Mouse (Mus musculus) midbrain, embryonic 16.5 days (tissue): Measurements from ENCODE around the gene Peg3. TPM values are rescaled to one million over a fixed set of nuclear protein-coding genes. Genes with fewer than 3 reads are reported as not detected.

Source experiments
- ATAC-seq: fragments of 200-750 bp; cut with Nextera tagmentation; 2 replicates; pipeline ENCODE4 v1.8.0; 2017; ENCODE audit warnings: moderate TSS enrichment
- H3K27ac ChIP-seq: fragments of 300-500 bp; sonication (generic); 2 replicates; pipeline ENCODE4 v1.5.1; 2014; ENCODE audit warnings: mild to moderate bottlenecking, low read length, mixed read lengths
- H3K27me3 ChIP-seq: fragments of 300-500 bp; sonication (generic); 2 replicates; pipeline ENCODE4 v1.6.1; 2014; ENCODE audit warnings: low read depth, low read length, mixed read lengths; ENCODE audit not compliant: control insufficient read depth, insufficient read depth
- H3K36me3 ChIP-seq: fragments of 300-500 bp; sonication (generic); 2 replicates; pipeline ENCODE4 v1.6.1; 2014; ENCODE audit warnings: mild to moderate bottlenecking, low read length, moderate library complexity, mixed read lengths; ENCODE audit not compliant: control insufficient read depth, insufficient read depth
- H3K4me1 ChIP-seq: fragments of 300-500 bp; sonication (generic); 2 replicates; pipeline ENCODE4 v1.6.1; 2014; ENCODE audit warnings: mild to moderate bottlenecking, low read length, mixed read lengths; ENCODE audit not compliant: control insufficient read depth, insufficient read depth
- H3K4me2 ChIP-seq: fragments of 300-500 bp; sonication (generic); 2 replicates; pipeline ENCODE4 v1.6.1; 2014; ENCODE audit warnings: mild to moderate bottlenecking, low read length, mixed read lengths
- H3K4me3 ChIP-seq: fragments of 300-500 bp; sonication (generic); 2 replicates; pipeline ENCODE4 v1.5.1; 2014; ENCODE audit warnings: low read depth, mild to moderate bottlenecking, low read length, moderate library complexity, mixed read lengths
- H3K9ac ChIP-seq: fragments of 300-500 bp; sonication (generic); 2 replicates; pipeline ENCODE4 v1.6.1; 2014; ENCODE audit warnings: low read depth, low read length, mixed read lengths
- H3K9me3 ChIP-seq: fragments of 300-500 bp; sonication (generic); replicated peaks from 2 replicates; pipeline ENCODE4 v1.6.1; 2014; ENCODE audit warnings: mild to moderate bottlenecking, low read length, mixed read lengths; ENCODE audit not compliant: control insufficient read depth, poor library complexity, severe bottlenecking
- WGBS: fragments of 180-500 bp; shearing (Covaris S2); extraction: QIAGEN DNeasy Blood & Tissue Kit; methylation state at CpG from one replicate; pipeline ENCODE4 v1.1.7; 2014; 5-methylcytosine and 5-hydroxymethylcytosine counted together
- polyA plus RNA-seq: library from polyadenylated mRNA; unstranded; fragments of >200 nt; fragmentation: Nextera tagmentation; extraction: Ambion mirVana; gene quantifications from 2 replicates; pipeline ENCODE4 v1.2.1, GENCODE M21; 2015

Gene Peg3
- polyA plus RNA-seq, 1 experiment from 2014 or later, result 103 TPM

DNA sequence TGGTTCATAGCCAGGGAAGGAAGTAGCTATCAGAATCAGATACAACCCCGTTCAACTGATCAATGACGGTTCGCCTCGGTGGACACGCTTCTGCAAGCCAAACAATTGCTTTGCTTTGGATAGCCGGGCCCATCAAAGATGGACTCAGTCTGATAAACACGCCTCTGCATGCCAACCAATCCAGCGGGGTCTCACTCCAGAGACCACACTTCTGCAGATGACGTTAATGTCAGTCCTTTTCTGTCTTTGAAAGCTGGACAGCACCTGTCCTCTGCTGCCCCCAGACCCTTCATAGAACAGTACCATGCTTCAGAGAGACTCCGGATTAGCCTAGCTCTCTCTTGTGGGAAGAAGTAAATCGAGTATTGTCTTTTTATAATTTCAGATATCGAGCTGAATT is 29.5 kb upstream of the Peg3 start:
- H3K27ac ChIP-seq, result no peak overlapping the region
- H3K4me3 ChIP-seq, result no peak overlapping the region
- H3K9ac ChIP-seq, result no peak overlapping the region
- H3K4me2 ChIP-seq, result no peak overlapping the region
- H3K27me3 ChIP-seq, result no peaks in the 10 kb centered on the region
- H3K4me1 ChIP-seq, result no peaks in the 10 kb centered on the region
- no peaks in the 10 kb centered on the region for H3K9me3 ChIP-seq
- H3K36me3 ChIP-seq, result no peaks in the 10 kb centered on the region
- 64% methylated on average over 12 of the region's 12 CpGs for WGBS
- ATAC-seq, result no peak; the same call in 1 of the 2 replicates

DNA sequence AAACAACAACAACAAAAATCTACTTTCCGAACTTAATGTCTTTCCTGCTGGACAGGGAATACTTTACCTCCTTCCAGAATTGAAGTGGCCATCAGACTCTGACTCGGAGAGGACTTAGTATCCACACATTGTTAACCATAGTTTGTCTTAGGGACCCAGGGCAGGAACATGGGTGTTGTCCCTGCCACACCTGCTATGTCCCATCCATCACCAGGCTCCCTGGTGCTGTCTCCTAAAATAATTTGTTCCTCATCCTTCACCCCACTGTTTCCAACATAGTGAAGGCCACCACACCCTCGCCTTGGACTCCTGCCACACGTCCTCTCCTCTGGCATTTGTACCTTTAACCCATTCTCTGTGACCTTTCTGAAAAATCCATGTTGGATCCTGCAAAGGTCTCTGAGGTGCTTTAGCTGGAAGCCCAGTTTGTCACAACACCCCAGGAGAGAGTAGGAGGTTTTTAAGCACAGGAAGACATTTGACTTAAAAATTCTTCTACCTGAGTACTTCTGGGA is 26.6 kb upstream of the Peg3 start:
- ATAC-seq, result no peak
- Histone ChIP-seq H3K27me3 (no peaks in the 10 kb centered on the region), H3K4me1 (peaks cover 17% of the 10 kb centered on the region), H3K9ac (no peak overlapping the region), H3K4me2 (no peak overlapping the region), H3K27ac (no peak overlapping the region), H3K9me3 (no peaks in the 10 kb centered on the region), H3K4me3 (no peak overlapping the region), H3K36me3 (no peaks in the 10 kb centered on the region)
- 88% methylated on average over 4 of the region's 4 CpGs for WGBS

DNA sequence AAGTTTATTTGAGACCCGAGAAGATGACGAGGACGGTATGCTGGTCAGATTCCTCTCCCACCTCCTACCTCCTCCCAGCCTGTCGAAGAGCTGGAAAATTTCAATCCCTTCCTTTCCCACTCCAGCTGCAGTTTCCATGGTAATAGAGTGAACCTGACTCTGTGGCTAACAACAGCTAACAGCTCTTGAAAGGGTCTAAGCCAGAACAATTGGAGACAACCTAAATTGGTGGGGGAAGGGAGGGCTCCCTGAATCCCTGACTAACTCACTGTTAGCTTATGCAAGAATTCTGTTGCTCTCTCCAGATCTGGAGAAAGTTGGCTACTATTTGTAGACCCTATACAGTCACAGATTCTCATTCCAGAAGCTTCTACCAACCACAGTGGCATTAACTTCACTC is 23.2 kb upstream of the Peg3 start:
- Histone ChIP-seq H3K4me1 (peaks cover 22% of the 10 kb centered on the region), H3K9me3 (no peaks in the 10 kb centered on the region), H3K9ac (no peak overlapping the region), H3K4me2 (no peak overlapping the region; the same call in 1 of the 2 replicates), H3K27me3 (no peaks in the 10 kb centered on the region), H3K36me3 (no peaks in the 10 kb centered on the region), H3K27ac (peak overlapping the region; percentile 74), H3K4me3 (no peak overlapping the region)
- ATAC-seq, result peak; percentile 88
- under 1% methylated on average over 4 of the region's 4 CpGs for WGBS

DNA sequence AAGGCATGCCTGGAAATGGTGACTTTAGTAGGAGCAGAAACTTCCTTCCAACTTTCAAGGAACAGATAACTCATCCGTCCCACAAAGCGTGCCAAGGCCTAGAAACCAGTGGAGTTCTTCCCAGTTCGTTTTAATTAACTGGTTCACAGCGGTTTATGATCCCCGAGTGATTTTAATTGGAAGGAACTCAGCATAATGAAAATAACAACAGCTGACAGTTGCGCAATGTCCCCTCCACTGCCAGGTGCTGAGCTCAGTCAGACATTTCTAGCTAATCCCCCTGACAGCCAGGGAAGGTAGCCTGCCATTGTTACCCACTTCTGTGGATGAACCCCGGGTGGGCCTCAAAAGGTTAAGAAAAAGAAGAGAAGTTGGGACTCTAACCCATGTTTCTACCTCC is 19.0 kb upstream of the Peg3 start:
- H3K9me3 ChIP-seq, result no peaks in the 10 kb centered on the region
- H3K4me1 ChIP-seq, result peaks cover 28% of the 10 kb centered on the region
- H3K36me3 ChIP-seq, result no peaks in the 10 kb centered on the region
- ATAC-seq, result no peak
- no peak overlapping the region for H3K9ac ChIP-seq
- no peaks in the 10 kb centered on the region for H3K27me3 ChIP-seq
- no peak overlapping the region for H3K27ac ChIP-seq
- no peak overlapping the region for H3K4me3 ChIP-seq
- no peak overlapping the region for H3K4me2 ChIP-seq
- 47% methylated on average over 7 of the region's 7 CpGs for WGBS

DNA sequence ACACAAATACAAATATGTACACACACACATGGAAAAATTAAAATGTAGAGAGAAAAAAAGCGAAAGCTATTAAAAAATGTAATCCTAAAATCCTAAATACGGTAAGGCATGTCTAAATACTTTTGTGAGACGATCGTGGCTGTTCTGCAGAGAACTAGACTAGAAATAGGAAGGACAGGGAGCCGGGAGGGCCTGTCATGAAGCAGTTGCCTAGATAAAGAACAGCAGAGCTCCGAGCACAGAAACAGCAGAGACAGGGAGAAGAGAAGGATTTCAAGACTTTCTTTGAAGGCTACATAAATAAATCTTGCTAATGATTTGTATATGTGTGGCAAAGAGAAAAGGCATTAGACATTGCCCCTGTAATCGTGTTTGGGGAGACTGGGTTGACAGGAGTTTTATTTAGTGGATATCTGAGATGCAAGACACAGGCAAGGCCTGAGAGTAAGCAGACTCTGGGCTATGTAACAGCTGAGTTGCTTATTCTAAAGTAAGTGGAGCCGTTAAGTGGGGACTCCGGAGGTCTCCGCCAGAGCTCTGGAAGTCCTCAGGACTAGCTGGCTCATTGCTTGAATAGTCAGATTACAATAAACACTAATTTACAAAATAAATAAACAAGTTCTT is 14.2 kb upstream of the Peg3 start:
- Histone ChIP-seq H3K4me1 (0 out of 2 replicates have a peak, but pooled peaks cover 8% of the 10 kb centered on the region), H3K27me3 (no peaks in the 10 kb centered on the region), H3K27ac (no peak overlapping the region), H3K9ac (no peak overlapping the region), H3K36me3 (no peaks in the 10 kb centered on the region), H3K4me3 (no peak overlapping the region), H3K4me2 (no peak overlapping the region), H3K9me3 (no peaks in the 10 kb centered on the region)
- no peak for ATAC-seq
- 77% methylated on average over 10 of the region's 10 CpGs for WGBS

DNA sequence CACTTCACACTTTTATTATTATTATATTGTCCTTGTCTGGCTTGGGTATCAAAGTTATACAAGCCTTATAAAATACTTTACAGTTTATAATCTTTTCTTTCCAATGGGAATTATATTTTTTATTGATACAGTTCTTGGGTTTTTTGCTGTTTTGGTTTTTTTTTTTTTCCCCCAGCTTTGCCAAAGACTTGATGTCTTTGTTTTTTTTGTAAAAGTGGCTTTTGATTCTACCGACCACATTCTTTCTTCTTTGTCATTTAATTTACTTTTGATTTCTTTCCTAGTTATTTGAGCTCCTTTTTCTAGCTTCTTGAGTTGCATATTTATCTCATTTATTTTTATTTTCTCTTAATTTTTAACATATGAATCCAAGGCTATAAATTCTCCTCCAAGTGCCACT is 5.8 kb upstream of the Peg3 start:
- H3K36me3 ChIP-seq, result no peaks in the 10 kb centered on the region
- no peak for ATAC-seq
- no peak overlapping the region for H3K27ac ChIP-seq
- no peak overlapping the region for H3K9ac ChIP-seq
- no peaks in the 10 kb centered on the region; the same call in 1 of the 2 replicates for H3K9me3 ChIP-seq
- H3K4me3 ChIP-seq, result no peak overlapping the region
- H3K4me1 ChIP-seq, result peaks cover 3% of the 10 kb centered on the region
- H3K27me3 ChIP-seq, result no peaks in the 10 kb centered on the region
- H3K4me2 ChIP-seq, result no peak overlapping the region
- WGBS, result 70% methylated on average over 1 of the region's 1 CpGs

DNA sequence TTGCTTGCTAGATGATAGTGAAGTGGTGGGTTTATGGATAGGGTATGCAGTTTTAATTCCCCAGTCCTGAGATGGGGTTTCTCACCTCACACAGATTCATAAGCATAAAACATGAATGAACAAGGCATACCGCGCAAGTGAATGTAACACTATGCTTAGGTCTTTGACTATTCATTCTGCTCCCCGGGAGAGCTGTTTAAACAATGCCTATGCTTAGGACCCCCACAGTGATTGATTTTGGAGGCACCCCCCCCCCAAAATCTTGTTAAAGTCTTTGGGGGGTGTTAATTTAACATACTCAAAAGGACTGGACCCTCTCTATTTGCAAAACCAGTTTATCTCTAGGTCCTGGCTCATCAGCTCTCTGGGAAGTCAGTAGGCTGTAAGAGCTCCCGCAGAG is 1.7 kb upstream of the Peg3 start:
- peak overlapping the region; percentile 65 for H3K9ac ChIP-seq
- peak overlapping the region; percentile 64 for H3K4me3 ChIP-seq
- no peaks in the 10 kb centered on the region for H3K27me3 ChIP-seq
- ATAC-seq, result no peak
- WGBS, result 51% methylated on average over 4 of the region's 4 CpGs
- H3K4me1 ChIP-seq, result peaks cover 3% of the 10 kb centered on the region; the same call in 1 of the 2 replicates
- H3K36me3 ChIP-seq, result no peaks in the 10 kb centered on the region
- peak overlapping the region; percentile 53 for H3K4me2 ChIP-seq
- H3K27ac ChIP-seq, result peak overlapping the region; percentile 73
- peaks cover 11% of the 10 kb centered on the region; the same call in 1 of the 2 replicates for H3K9me3 ChIP-seq

DNA sequence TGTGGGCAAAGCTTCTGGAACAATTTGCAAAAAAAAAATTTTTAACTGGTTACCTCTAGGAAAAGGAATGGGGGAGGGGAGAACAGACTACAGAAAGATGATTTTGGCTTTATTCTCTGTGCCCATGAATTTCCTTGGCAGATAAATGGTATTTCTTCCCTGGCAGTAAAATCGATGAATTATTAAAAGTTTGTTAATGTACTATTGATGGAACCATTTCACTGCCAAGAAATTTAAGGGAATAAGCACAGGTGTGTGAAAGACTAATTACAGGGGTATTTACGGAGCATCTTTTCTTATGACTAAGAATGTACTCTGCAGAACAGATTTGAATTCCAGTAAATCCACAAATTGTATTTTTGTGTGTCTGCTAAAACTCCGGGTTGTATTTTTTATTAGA is 1.1 kb upstream of the Peg3 start:
- Histone ChIP-seq H3K9me3 (peaks cover 11% of the 10 kb centered on the region; the same call in 1 of the 2 replicates), H3K36me3 (no peaks in the 10 kb centered on the region), H3K4me2 (peak overlapping the region; percentile 53), H3K4me1 (peaks cover 3% of the 10 kb centered on the region; the same call in 1 of the 2 replicates), H3K4me3 (peak overlapping the region; percentile 64), H3K9ac (peak overlapping the region; percentile 65; the same call in 1 of the 2 replicates), H3K27ac (no peak overlapping the region; the same call in 1 of the 2 replicates), H3K27me3 (no peaks in the 10 kb centered on the region)
- 51% methylated on average over 3 of the region's 3 CpGs for WGBS
- ATAC-seq, result no peak

DNA sequence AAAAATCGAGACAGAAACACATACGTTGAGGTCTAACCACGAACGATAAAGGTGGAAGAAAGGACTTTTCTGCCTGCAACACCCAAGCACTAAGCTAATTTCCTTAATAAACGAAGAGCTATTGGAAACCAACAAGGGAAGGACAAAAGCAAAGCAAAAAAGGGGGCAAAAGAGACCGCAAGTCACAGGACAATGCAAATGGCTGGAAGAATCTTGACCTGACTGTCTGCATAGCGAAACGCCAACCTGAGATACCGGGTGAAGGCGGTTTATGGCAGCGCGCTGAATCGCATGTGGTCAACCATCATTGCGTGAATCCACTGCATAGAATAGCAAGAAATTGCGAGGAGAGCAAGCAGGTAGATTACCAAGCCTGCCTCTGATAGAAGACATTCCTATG is 570 bp upstream of the Peg3 start:
- H3K4me1 ChIP-seq, result peaks cover 3% of the 10 kb centered on the region; the same call in 1 of the 2 replicates
- H3K9me3 ChIP-seq, result peaks cover 11% of the 10 kb centered on the region; the same call in 1 of the 2 replicates
- ATAC-seq, result no peak
- no peaks in the 10 kb centered on the region for H3K27me3 ChIP-seq
- H3K9ac ChIP-seq, result peak overlapping the region; percentile 62
- H3K36me3 ChIP-seq, result no peaks in the 10 kb centered on the region
- 39% methylated on average over 15 of the region's 15 CpGs for WGBS
- peak overlapping the region; percentile 92 for H3K27ac ChIP-seq
- H3K4me2 ChIP-seq, result peak overlapping the region; percentile 29
- peak overlapping the region; percentile 64 for H3K4me3 ChIP-seq
